Mouse (Mus musculus) testis, adult 2 months (tissue): Measurements from ENCODE around the gene Odf3.

Experiments
- CTCF ChIP-seq: fragments of 200-500 bp; IDR thresholded peaks from 2 replicates; pipeline ENCODE4 v1.5.1; 2012; ENCODE audit warnings: low read depth, mild to moderate bottlenecking, inconsistent platforms, low read length, moderate library complexity; ENCODE audit not compliant: control insufficient read depth, insufficient read depth, insufficient replicate concordance
- POLR2A ChIP-seq: fragments of 200-500 bp; IDR thresholded peaks from 2 replicates; pipeline ENCODE4 v1.6.1; 2012; ENCODE audit warnings: low read depth, mild to moderate bottlenecking, inconsistent platforms, low read length, moderate library complexity; ENCODE audit not compliant: control insufficient read depth

- TF ChIP-seq POLR2A (no peak), CTCF (no peak)
Observed at GRCm38 (mm10) chr7:140846676-140847075, 929 bp upstream of the Odf3 start.
